Mouse (Mus musculus) thymus, adult 2 months (tissue): ENCODE measurements around the gene Ppara.

Source experiments
- CTCF ChIP-seq: fragments of 200-500 bp; IDR thresholded peaks from 2 replicates; pipeline ENCODE4 v1.5.1; 2012; ENCODE audit warnings: mild to moderate bottlenecking, control low read depth, low read length, moderate library complexity, borderline replicate concordance; ENCODE audit not compliant: control insufficient read depth, poor library complexity, insufficient read depth; ENCODE audit errors: extremely low read depth
- POLR2A ChIP-seq: fragments of 200-500 bp; IDR thresholded peaks from 2 replicates; pipeline ENCODE4 v1.6.1; 2012; ENCODE audit warnings: mild to moderate bottlenecking, low read length, control low read depth, moderate library complexity; ENCODE audit not compliant: control insufficient read depth, poor library complexity, insufficient read depth; ENCODE audit errors: extremely low read depth

- TF ChIP-seq CTCF, result no peak
- TF ChIP-seq POLR2A, result no peak
Observed at GRCm38 (mm10) chr15:85731885-85732603, 2.7 kb upstream of the Ppara start.
